In genomic region chr4:136836387-136836931, GRCm38 (mm10) we compare ENCODE assay signal across 8 mouse cellular contexts. TPM values are rescaled to one million over a fixed set of nuclear protein-coding genes. Genes with fewer than 3 reads are reported as not detected.
A peak's percentile ranks its signal among the peaks of the same experiment; 100 is the strongest.
DNase-seq lines count a peak whose midpoint lies in the region; ATAC-seq lines count a peak whose summit lies in the region.

No protein-coding gene starts in this region.

- peak overlapping the region; percentile 99 for H3K27ac ChIP-seq in hindbrain, embryonic 12.5 days
- H3K27ac ChIP-seq in midbrain, embryonic 15.5 days, result peak overlapping the region; percentile 99

- no peaks in the 10 kb centered on the region for H3K36me3 ChIP-seq in hindbrain, embryonic 12.5 days
- H3K36me3 ChIP-seq in midbrain, embryonic 15.5 days (replicated peaks), result no peaks in the 10 kb centered on the region

- H3K27me3 ChIP-seq in hindbrain, embryonic 12.5 days, result no peaks in the 10 kb centered on the region
- no peaks in the 10 kb centered on the region for H3K27me3 ChIP-seq in midbrain, embryonic 15.5 days (replicated peaks)

- H3K4me2 ChIP-seq in hindbrain, embryonic 12.5 days (replicated peaks), result peak overlapping the region; percentile 87
- H3K4me2 ChIP-seq in midbrain, embryonic 15.5 days, result peak overlapping the region; percentile 86

- intact Hi-C loops in left cerebral cortex, postnatal 10 days (cut with DNase I), result loop anchor here (5.0 to 10.0 kb wide), 2 partner anchors 49 to 92 kb away; no protein-coding TSS in a partner anchor

- ATAC-seq in hindbrain, embryonic 12.5 days (ENCODE audit: low FRiP score), result peak; percentile 77
- ATAC-seq in midbrain, embryonic 15.5 days (replicated peaks), result peak; percentile 70

- WGBS in hindbrain, embryonic 12.5 days, result under 1% methylated on average over 25 of the region's 27 CpGs
- WGBS in midbrain, embryonic 15.5 days, result under 1% methylated on average over 27 of the region's 27 CpGs

- H3K9me3 ChIP-seq in hindbrain, embryonic 12.5 days (replicated peaks), result no peaks in the 10 kb centered on the region
- H3K9me3 ChIP-seq in midbrain, embryonic 15.5 days, result no peaks in the 10 kb centered on the region

- DNase-seq in left cerebral cortex, postnatal 10 days (ENCODE audit: extremely low spot score in 1 of 2, low spot score in 2 of 2), result peak; percentile 38 to 52
- no peak for DNase-seq in left cerebral cortex, adult 11 months (ENCODE audit: low spot score)
- DNase-seq in embryo, embryonic 10.5 days (ENCODE audit: low spot score), result peak; percentile 81
- no peak for DNase-seq in ovary, postnatal 14 days (ENCODE audit: low spot score)
- DNase-seq in thymus, adult 18-20 months, result no peak
- no peak for DNase-seq in kidney, adult 18-20 months

- peaks cover 70% of the 10 kb centered on the region for H3K4me1 ChIP-seq in hindbrain, embryonic 12.5 days
- H3K4me1 ChIP-seq in midbrain, embryonic 15.5 days, result peaks cover 59% of the 10 kb centered on the region

- H3K4me3 ChIP-seq in hindbrain, embryonic 12.5 days, result peak overlapping the region; percentile 99
- H3K4me3 ChIP-seq in midbrain, embryonic 15.5 days, result peak overlapping the region; percentile 72

- peak overlapping the region; percentile 99 for H3K9ac ChIP-seq in hindbrain, embryonic 12.5 days
- peak overlapping the region; percentile 85 for H3K9ac ChIP-seq in midbrain, embryonic 15.5 days

RNA-seq across cellular contexts. Expression of gene Ephb2, which starts 0.7 kb away (rescaled TPM):
- total RNA-seq in left cerebral cortex, postnatal 10 days (2021), result 10 to 100 TPM; 45.5 to 46.0 TPM
- 25.4 and 30.8 TPM in 2 replicates for polyA plus RNA-seq in hindbrain, embryonic 12.5 days (2016; fragmentation: Nextera tagmentation; extraction: Ambion mirVana)
- 31.0 and 31.7 TPM in 2 replicates for polyA plus RNA-seq in midbrain, embryonic 15.5 days (2015; fragmentation: Nextera tagmentation; extraction: Ambion mirVana)

RNA-seq across cellular contexts. Expression of gene C1qb, which starts 49.5 kb away (rescaled TPM):
- 10 to 100 TPM; 32.0 to 36.7 TPM for total RNA-seq in left cerebral cortex, postnatal 10 days (2021)
- polyA plus RNA-seq in hindbrain, embryonic 12.5 days (2016; fragmentation: Nextera tagmentation; extraction: Ambion mirVana), result 31.6 and 34.9 TPM in 2 replicates
- polyA plus RNA-seq in midbrain, embryonic 15.5 days (2015; fragmentation: Nextera tagmentation; extraction: Ambion mirVana), result 39.7 and 49.0 TPM in 2 replicates

RNA-seq across cellular contexts. Expression of gene C1qc, which starts 56.4 kb away (rescaled TPM):
- 10 to 100 TPM; 30.0 to 36.2 TPM for total RNA-seq in left cerebral cortex, postnatal 10 days (2021)
- 19.7 and 20.3 TPM in 2 replicates for polyA plus RNA-seq in hindbrain, embryonic 12.5 days (2016; fragmentation: Nextera tagmentation; extraction: Ambion mirVana)
- 21.7 and 28.4 TPM in 2 replicates for polyA plus RNA-seq in midbrain, embryonic 15.5 days (2015; fragmentation: Nextera tagmentation; extraction: Ambion mirVana)

Comparison
In these comparisons a context has a peak if more than half of its experiments do, and no peak if none do; other contexts are left out.
1. DNase-seq: peak in left cerebral cortex, postnatal 10 days (2 of 2) and embryo, embryonic 10.5 days (single experiment); none in left cerebral cortex, adult 11 months (single experiment), ovary, postnatal 14 days (single experiment), thymus, adult 18-20 months (0 of 2) and kidney, adult 18-20 months (single experiment).